Mouse (Mus musculus) neural tube, embryonic 11.5 days (tissue): ENCODE measurements around the gene Ifi47. TPM values are rescaled to one million over a fixed set of nuclear protein-coding genes. Genes with fewer than 3 reads are reported as not detected.

Experiments
- ATAC-seq: fragments of 200-750 bp; cut with Nextera tagmentation; 2 replicates; pipeline ENCODE4 v1.8.0; 2017; ENCODE audit warnings: moderate number of reproducible peaks, mild to moderate bottlenecking, moderate TSS enrichment, moderate library complexity; ENCODE audit not compliant: insufficient read depth, low FRiP score, low TSS enrichment
- DNase-seq: peaks from one replicate; pipeline ENCODE4 v3.0.0-alpha.2; 2015; ENCODE audit warnings: low spot score
- H3K27ac ChIP-seq: fragments of 300-500 bp; sonication (generic); 2 replicates; pipeline ENCODE4 v1.5.1; 2014; ENCODE audit warnings: low read depth, mild to moderate bottlenecking, low read length
- H3K27me3 ChIP-seq: fragments of 300-500 bp; sonication (generic); 2 replicates; pipeline ENCODE4 v1.6.1; 2014; ENCODE audit warnings: mild to moderate bottlenecking, low read length, mixed read lengths; ENCODE audit not compliant: control insufficient read depth, insufficient read depth
- H3K36me3 ChIP-seq: fragments of 300-500 bp; sonication (generic); 2 replicates; pipeline ENCODE4 v1.6.1; 2014; ENCODE audit warnings: mild to moderate bottlenecking, low read length, moderate library complexity, mixed read lengths; ENCODE audit not compliant: control insufficient read depth, insufficient read depth
- H3K4me1 ChIP-seq: fragments of 300-500 bp; sonication (generic); 2 replicates; pipeline ENCODE4 v1.6.1; 2014; ENCODE audit warnings: low read length, mixed read lengths; ENCODE audit not compliant: control insufficient read depth, insufficient read depth
- H3K4me2 ChIP-seq: fragments of 300-500 bp; sonication (generic); 2 replicates; pipeline ENCODE4 v1.6.1; 2014; ENCODE audit warnings: low read depth, mild to moderate bottlenecking, moderate library complexity
- H3K4me3 ChIP-seq: fragments of 300-500 bp; sonication (generic); 2 replicates; pipeline ENCODE4 v1.5.1; 2014; ENCODE audit warnings: low read depth, low read length
- H3K9ac ChIP-seq: fragments of 300-500 bp; sonication (generic); 2 replicates; pipeline ENCODE4 v1.6.1; 2014; ENCODE audit warnings: mild to moderate bottlenecking, low read length
- H3K9me3 ChIP-seq: fragments of 300-500 bp; sonication (generic); 2 replicates; pipeline ENCODE4 v1.6.1; 2016; ENCODE audit warnings: low read length; ENCODE audit not compliant: control insufficient read depth
- WGBS: fragments of 180-500 bp; shearing (Covaris S2); extraction: QIAGEN DNeasy Blood & Tissue Kit; methylation state at CpG from one replicate; pipeline ENCODE4 v1.1.7; 2014; 5-methylcytosine and 5-hydroxymethylcytosine counted together
- polyA plus RNA-seq: library from polyadenylated mRNA; unstranded; fragments of >200 nt; fragmentation: Nextera tagmentation; extraction: Ambion mirVana; gene quantifications from 2 replicates; pipeline ENCODE4 v1.2.1, GENCODE M21; 2014

Ifi47 gene
- polyA plus RNA-seq, 1 experiment from 2014 or later, result 0.36 TPM

DNA sequence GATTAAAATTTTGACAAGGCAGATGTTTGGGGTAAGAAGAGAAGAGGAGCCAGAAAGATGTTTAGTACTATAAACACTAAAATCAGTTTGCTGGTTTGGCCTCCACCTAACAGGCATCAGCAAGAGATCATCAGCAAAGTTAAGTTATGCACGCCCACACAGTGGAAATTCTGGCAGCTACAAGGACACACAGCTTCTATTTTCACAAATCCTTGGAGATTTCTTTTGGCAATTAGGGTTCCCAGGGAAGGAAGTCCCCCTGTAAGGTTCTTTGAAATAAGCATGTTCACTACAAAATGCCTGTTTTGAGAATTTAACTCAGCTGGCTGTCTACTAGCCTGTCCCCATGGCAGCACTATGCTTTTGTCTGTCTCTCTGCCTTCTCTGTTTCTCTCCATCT, 34.6 kb downstream of the Ifi47 start:
- H3K4me2 ChIP-seq, result no peak overlapping the region
- no peaks in the 10 kb centered on the region for H3K4me1 ChIP-seq
- H3K4me3 ChIP-seq, result no peak overlapping the region
- ATAC-seq (no peak), DNase-seq (no peak)
- no peaks in the 10 kb centered on the region for H3K27me3 ChIP-seq
- H3K9me3 ChIP-seq, result no peaks in the 10 kb centered on the region
- no peak overlapping the region for H3K9ac ChIP-seq
- WGBS, result 72% methylated on average over 1 of the region's 1 CpGs
- no peak overlapping the region for H3K27ac ChIP-seq
- H3K36me3 ChIP-seq, result no peaks in the 10 kb centered on the region

DNA sequence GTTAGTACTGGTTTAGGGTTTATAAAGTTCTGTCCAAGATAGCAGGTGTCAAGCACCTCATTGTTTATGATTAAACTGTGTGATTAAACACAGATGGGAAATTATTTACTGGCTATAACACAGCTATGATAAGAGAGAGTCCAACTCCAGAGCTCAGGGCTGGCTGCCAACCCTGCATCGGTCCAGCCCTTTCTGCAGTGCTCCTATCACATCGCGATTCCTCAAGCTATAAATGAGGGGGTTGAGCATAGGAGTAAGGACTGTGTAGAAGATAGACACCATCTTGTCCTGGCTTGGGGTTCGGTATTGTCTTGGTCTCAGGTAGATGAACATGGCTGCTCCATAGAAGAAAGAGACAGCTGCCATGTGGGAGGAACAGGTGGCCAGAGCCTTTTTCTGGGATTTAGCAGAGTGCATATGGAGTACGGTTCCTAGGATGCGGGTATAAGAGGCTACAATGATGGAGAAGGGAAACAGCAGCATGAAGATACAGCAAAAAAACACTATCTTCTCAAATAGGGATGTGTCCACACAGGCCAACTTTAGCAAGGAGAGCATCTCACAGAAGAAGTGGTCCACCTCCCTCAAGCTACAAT, 36.3 kb downstream of the Ifi47 start:
- Histone ChIP-seq H3K9me3 (no peaks in the 10 kb centered on the region), H3K27ac (no peak overlapping the region), H3K27me3 (no peaks in the 10 kb centered on the region), H3K36me3 (no peaks in the 10 kb centered on the region), H3K4me2 (no peak overlapping the region), H3K4me3 (no peak overlapping the region), H3K9ac (no peak overlapping the region), H3K4me1 (no peaks in the 10 kb centered on the region)
- ATAC-seq (no peak), DNase-seq (no peak)
- 90% methylated on average over 6 of the region's 6 CpGs for whole genome bisulfite sequencing

DNA sequence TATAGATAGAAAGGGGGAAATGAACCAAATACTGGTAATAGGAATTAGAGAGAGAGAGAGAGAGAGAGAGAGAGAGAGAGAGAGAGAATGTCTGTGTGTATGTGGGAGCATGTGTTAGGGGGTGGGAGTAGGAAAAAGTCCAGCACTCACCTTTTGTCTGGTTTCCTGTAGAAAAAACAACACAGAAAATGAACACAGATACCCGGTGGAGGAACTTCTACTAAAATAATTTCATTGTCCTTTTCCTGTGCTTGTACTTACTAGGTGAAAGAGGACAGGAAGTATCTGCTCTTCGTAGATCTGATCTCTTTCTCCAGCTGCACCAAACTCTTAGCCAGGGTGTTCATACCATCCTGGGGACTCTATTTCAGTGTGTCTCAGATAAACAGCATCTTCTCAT, 37.8 kb downstream of the Ifi47 start:
- DNase-seq (no peak), ATAC-seq (no peak)
- no peaks in the 10 kb centered on the region for H3K27me3 ChIP-seq
- H3K9me3 ChIP-seq, result no peaks in the 10 kb centered on the region
- 81% methylated on average over 2 of the region's 2 CpGs for WGBS
- no peak overlapping the region for H3K4me2 ChIP-seq
- H3K36me3 ChIP-seq, result no peaks in the 10 kb centered on the region
- no peaks in the 10 kb centered on the region for H3K4me1 ChIP-seq
- H3K4me3 ChIP-seq, result no peak overlapping the region
- H3K27ac ChIP-seq, result no peak overlapping the region
- no peak overlapping the region for H3K9ac ChIP-seq

DNA sequence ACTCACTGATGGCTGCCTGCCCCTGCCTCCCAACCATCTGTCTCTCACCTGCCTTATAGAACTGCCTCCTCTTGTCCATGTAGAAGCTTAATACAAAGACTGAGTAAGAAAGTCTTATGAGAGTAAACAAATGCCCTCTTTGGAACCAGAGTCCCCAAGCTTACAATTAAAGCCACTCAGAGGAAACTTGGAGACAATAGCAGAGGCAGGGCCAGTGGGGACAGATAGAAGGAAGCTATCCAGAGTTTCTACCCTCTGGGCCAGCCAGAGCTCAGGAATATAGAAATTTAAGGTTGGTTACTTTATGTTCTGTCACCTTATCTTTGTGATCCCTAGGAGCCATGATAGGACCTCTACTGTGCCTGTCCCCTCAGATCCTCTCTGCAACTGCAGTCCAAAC, 38.4 kb downstream of the Ifi47 start, which contains the start of gene Olfr1396:
Gene Olfr1396 (minus strand): TSS at position 101 of the 400 bp plus-strand sequence.
- no peaks in the 10 kb centered on the region for H3K4me1 ChIP-seq
- no peak within 1 kb of the TSS for H3K4me2 ChIP-seq
- no peaks in the 10 kb centered on the region for H3K27me3 ChIP-seq
- no peaks in the 10 kb centered on the region for H3K9me3 ChIP-seq
- no peak within 1 kb of the TSS for H3K9ac ChIP-seq
- DNase-seq (no peak), ATAC-seq (no peak)
- H3K27ac ChIP-seq, result no peak within 1 kb of the TSS
- H3K36me3 ChIP-seq, result no peaks in the 10 kb centered on the region
- no peak within 1 kb of the TSS for H3K4me3 ChIP-seq

DNA sequence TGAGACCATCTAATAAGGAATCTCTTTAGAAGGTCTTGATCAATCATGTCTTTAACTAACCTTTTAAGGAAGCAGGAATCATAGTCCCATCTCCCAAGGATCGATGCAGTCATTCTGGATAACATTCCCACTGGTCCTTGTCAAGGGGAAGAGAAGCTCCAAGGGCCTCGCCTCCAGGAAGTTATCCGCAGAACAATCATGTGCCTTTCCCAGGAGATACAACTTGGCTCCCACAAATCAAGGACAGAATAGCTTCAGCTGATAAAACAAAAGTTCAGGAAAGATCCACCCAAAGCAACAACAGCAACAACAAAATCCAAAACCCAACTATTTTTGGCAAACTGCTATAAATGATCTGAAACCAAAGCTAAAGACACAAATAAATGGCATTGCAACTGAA, 43.2 kb downstream of the Ifi47 start:
- Histone ChIP-seq H3K4me2 (no peak overlapping the region), H3K4me1 (no peaks in the 10 kb centered on the region), H3K27ac (no peak overlapping the region), H3K27me3 (no peaks in the 10 kb centered on the region), H3K9ac (no peak overlapping the region), H3K9me3 (no peaks in the 10 kb centered on the region), H3K36me3 (no peaks in the 10 kb centered on the region), H3K4me3 (no peak overlapping the region)
- DNase-seq, result no peak
- WGBS, result 93% methylated on average over 3 of the region's 3 CpGs
- ATAC-seq, result no peak

DNA sequence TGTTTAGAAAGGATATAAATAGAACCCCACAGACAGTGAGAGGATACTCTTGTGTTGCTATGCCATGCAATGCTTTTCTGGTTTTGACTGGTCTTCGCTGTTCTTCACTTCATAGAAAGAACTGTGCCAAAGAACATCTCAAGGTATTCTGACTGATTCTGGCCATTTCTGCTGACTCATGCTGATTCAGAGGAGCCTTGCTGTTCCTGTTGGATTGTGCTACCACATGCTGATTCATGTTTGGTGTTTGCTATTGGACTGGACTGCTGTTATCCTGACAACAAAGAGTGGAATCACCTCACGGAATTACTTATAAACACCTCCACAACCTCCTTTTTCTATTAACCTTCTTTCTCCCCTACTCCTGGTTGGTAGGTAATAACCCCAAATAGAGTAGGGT, 47.8 kb downstream of the Ifi47 start:
- Histone ChIP-seq H3K9ac (no peak overlapping the region), H3K27ac (no peak overlapping the region)
- WGBS, result 92% methylated on average over 2 of the region's 2 CpGs

DNA sequence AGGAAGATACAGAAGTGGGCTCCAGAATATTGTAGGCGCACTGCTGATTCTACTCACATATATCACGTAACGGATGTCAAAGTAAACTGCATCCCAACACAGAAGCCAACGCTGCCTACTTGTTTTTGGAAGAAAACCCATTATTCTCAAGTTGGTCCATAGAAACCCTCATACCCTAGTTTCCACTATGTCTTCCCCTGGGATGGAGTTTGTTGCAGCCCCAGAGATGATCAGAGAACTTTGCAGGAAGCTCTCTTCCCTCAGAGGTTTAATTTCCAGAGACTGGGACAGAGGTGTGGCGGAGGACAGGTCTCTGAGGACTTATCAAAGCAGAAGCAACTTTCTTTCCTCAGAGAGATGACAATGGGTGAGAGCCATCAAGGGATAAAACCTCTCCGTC, 65.6 kb downstream of the Ifi47 start, which contains the start of gene Olfr1395:
Gene Olfr1395 (plus strand): TSS at position 301 of the 400 bp plus-strand sequence.
- ATAC-seq (no peak), DNase-seq (no peak)
- Histone ChIP-seq H3K4me1 (no peaks in the 10 kb centered on the region), H3K9ac (no peak within 1 kb of the TSS), H3K27me3 (no peaks in the 10 kb centered on the region), H3K9me3 (no peaks in the 10 kb centered on the region), H3K36me3 (no peaks in the 10 kb centered on the region), H3K4me3 (no peak within 1 kb of the TSS), H3K27ac (no peak within 1 kb of the TSS), H3K4me2 (no peak within 1 kb of the TSS)
- 93% methylated on average over 6 of the region's 6 CpGs for WGBS

More for the DNA sequence above, 47.8 kb downstream of the Ifi47 start:
- ATAC-seq, result no peak
- Histone ChIP-seq H3K4me2 (no peak overlapping the region), H3K4me3 (no peak overlapping the region), H3K9me3 (no peaks in the 10 kb centered on the region), H3K4me1 (no peaks in the 10 kb centered on the region), H3K27me3 (no peaks in the 10 kb centered on the region), H3K36me3 (no peaks in the 10 kb centered on the region)
- no peak for DNase-seq

Other genes with a start within 250 kb of the Ifi47 start
- 10.9 and 18.2 TPM in 2 replicates for gene Gm12184, start 249.9 kb upstream of the Ifi47 start, polyA plus RNA-seq
- gene Irgm1, start 204.9 kb upstream of the Ifi47 start, polyA plus RNA-seq, result 1.8 and 2.8 TPM in 2 replicates
- gene Gm5431, start 174.4 kb upstream of the Ifi47 start, polyA plus RNA-seq, result 0.31 TPM in 1 of 2 replicates, not detected in the other
- 1.2 and 2.1 TPM in 2 replicates for gene Psme2b, start 130.4 kb upstream of the Ifi47 start, polyA plus RNA-seq
- gene Olfr56, start 97.7 kb upstream of the Ifi47 start, polyA plus RNA-seq, result not detected in 2 replicates
- gene 9930111J21Rik1, start 97.2 kb upstream of the Ifi47 start, polyA plus RNA-seq, result 0.09 and 0.30 TPM in 2 replicates
- gene Gm12185, start 84.4 kb upstream of the Ifi47 start, polyA plus RNA-seq, result not detected in 2 replicates
- not detected in 2 replicates for gene Tgtp1, start 82.4 kb upstream of the Ifi47 start, polyA plus RNA-seq
- 0.09 and 0.27 TPM in 2 replicates for gene 9930111J21Rik2, start 25.3 kb upstream of the Ifi47 start, polyA plus RNA-seq
- not detected in 2 replicates for gene Tgtp2, start 12.4 kb upstream of the Ifi47 start, polyA plus RNA-seq
- gene Olfr1396, start 38.3 kb downstream of the Ifi47 start, polyA plus RNA-seq, result not detected in 2 replicates
- gene Olfr1395, start 65.7 kb downstream of the Ifi47 start, polyA plus RNA-seq, result not detected in 2 replicates
- gene Olfr1394, start 77.8 kb downstream of the Ifi47 start, polyA plus RNA-seq, result not detected in 2 replicates
- gene Btnl9, start 110.6 kb downstream of the Ifi47 start, polyA plus RNA-seq, result 0.20 and 0.21 TPM in 2 replicates
- gene Zfp62, start 126.7 kb downstream of the Ifi47 start, polyA plus RNA-seq, result 57.2 and 62.5 TPM in 2 replicates
- 28.6 and 33.2 TPM in 2 replicates for gene Mgat1, start 167.6 kb downstream of the Ifi47 start, polyA plus RNA-seq
- gene Olfr1393, start 201.7 kb downstream of the Ifi47 start, polyA plus RNA-seq, result 0.08 and 0.12 TPM in 2 replicates
- not detected in 2 replicates for gene Olfr1392, start 208.7 kb downstream of the Ifi47 start, polyA plus RNA-seq
- gene Olfr10, start 228.2 kb downstream of the Ifi47 start, polyA plus RNA-seq, result not detected in 2 replicates
- not detected in 2 replicates for gene Olfr1391, start 246.2 kb downstream of the Ifi47 start, polyA plus RNA-seq